Mouse (Mus musculus): ENCODE measurements around the gene Vdac2. TPM values are rescaled to one million over a fixed set of nuclear protein-coding genes. Genes with fewer than 3 reads are reported as not detected.

The Vdac2 gene
- polyA plus RNA-seq, 1 experiment from 2014 or later, result 312 TPM

Other genes starting within 250 kb of the Vdac2 start
- gene Dupd1, start 110.7 kb upstream of the Vdac2 start, polyA plus RNA-seq (2014; fragmentation: Nextera tagmentation; extraction: Ambion mirVana), result 0.15 TPM in 1 of 2 replicates, not detected in the other
- 7.1 TPM in 2 replicates for gene Samd8, start 74.7 kb upstream of the Vdac2 start, polyA plus RNA-seq (2014; fragmentation: Nextera tagmentation; extraction: Ambion mirVana)
- not detected in 2 replicates for gene Dusp13, start 74.1 kb upstream of the Vdac2 start, polyA plus RNA-seq (2014; fragmentation: Nextera tagmentation; extraction: Ambion mirVana)
- gene Comtd1, start 23.7 kb downstream of the Vdac2 start, polyA plus RNA-seq (2014; fragmentation: Nextera tagmentation; extraction: Ambion mirVana), result 54.4 and 59.0 TPM in 2 replicates
- gene Zfp503, start 164.4 kb downstream of the Vdac2 start, polyA plus RNA-seq (2014; fragmentation: Nextera tagmentation; extraction: Ambion mirVana), result 3.1 and 4.1 TPM in 2 replicates
- 0.30 and 0.53 TPM in 2 replicates for gene Lrmda, start 194.5 kb downstream of the Vdac2 start, polyA plus RNA-seq (2014; fragmentation: Nextera tagmentation; extraction: Ambion mirVana)